Mouse (Mus musculus): ENCODE measurements at regions not wholly inside any gene's neighbourhood (a gene's known extent, or its start where the extent isn't known, plus 50 kb on each side); places are given as distances from the start of the nearest gene placed in this dataset.

DNA sequence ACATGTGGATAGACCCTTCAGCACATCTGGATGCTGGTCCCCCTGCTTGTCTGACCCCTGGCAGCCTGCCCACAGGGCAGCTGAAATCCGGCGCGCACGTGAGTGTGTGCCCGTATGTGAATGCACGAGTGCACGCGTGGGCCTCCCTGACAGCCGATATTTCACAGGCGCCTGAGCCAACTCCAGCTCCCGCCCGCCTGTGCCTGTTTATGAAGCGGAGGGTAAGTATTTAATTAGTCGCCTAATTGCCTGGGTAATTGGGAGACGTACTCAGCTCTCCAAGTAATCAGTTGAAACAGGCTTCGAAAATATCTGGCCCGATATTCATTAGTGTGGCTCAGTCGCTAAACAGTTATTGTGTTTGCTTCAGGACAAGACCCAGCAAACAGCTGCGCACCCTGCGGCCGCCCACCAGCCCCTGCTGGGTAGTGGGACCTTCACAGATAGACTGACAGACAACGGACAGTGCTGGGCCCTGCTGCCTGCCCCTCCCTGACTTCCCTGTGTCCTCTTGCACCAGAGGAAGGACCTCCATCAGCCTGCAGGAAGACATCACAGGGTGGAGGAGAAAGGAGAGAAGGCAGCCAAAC is 82.7 kb downstream of the Uncx start:
- Histone ChIP-seq H3ac (ENCODE audit: control insufficient read depth, insufficient read length, low read depth) (no peak overlapping the region), H3K4me3 (ENCODE audit: insufficient read depth, poor library complexity, severe bottlenecking) (no peak overlapping the region), H3K79me2 (ENCODE audit: control insufficient read depth, insufficient read depth) (no peaks in the 10 kb centered on the region), H3K27me3 (ENCODE audit: control insufficient read depth, insufficient read depth, insufficient read length) (peaks cover 24% of the 10 kb centered on the region), H3K79me3 (ENCODE audit: low read depth) (no peaks in the 10 kb centered on the region), H3K36me3 (ENCODE audit: control insufficient read depth, insufficient read depth) (no peaks in the 10 kb centered on the region)
- TF ChIP-seq MAX (IDR thresholded peaks at IDR 0.05) (no peak), USF1 (IDR thresholded peaks at IDR 0.05; ENCODE audit: low read depth) (no peak), MYOG (IDR thresholded peaks at IDR 0.05; ENCODE audit: control insufficient read depth, extremely low read depth, insufficient read length) (no peak), FOSL1 (IDR thresholded peaks at IDR 0.05; ENCODE audit: insufficient read depth, low read length, poor library complexity, severe bottlenecking) (no peak), CTCF (IDR thresholded peaks at IDR 0.05; ENCODE audit: control insufficient read depth, insufficient read depth, insufficient read length) (no peak), MYOD1 (IDR thresholded peaks at IDR 0.05; ENCODE audit: control insufficient read depth, insufficient read length, low read depth) (no peak), CEBPB (IDR thresholded peaks at IDR 0.05; ENCODE audit: low read depth) (no peak)

DNA sequence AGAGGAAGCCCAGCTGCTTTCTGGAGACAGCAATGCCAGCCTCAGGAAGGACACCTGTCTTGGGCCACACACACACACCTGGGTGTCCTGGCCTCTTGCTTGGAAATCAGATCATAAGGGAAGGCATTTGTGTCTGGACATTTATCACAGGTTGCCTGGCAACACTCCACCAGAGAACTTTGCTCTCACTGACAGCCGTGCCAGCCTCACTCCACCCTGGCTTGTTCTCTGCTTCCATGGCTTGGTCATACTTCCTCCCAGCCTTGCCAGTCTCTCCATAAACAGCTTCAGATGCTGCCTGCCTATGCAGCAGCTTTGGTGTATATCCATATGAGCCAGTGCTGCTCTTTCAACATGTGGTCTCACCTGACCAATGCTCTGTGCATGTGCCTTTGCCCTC is 84.3 kb downstream of the Uncx start:
- no peak for TF ChIP-seq MAX (IDR thresholded peaks at IDR 0.05)
- no peak for TF ChIP-seq FOSL1 (IDR thresholded peaks at IDR 0.05; ENCODE audit: insufficient read depth, low read length, poor library complexity, severe bottlenecking)
- TF ChIP-seq MYOD1 (IDR thresholded peaks at IDR 0.05; ENCODE audit: control insufficient read depth, insufficient read length, low read depth) = no peak
- no peak for TF ChIP-seq CTCF (IDR thresholded peaks at IDR 0.05; ENCODE audit: control insufficient read depth, insufficient read depth, insufficient read length)
- no peak for TF ChIP-seq CEBPB (IDR thresholded peaks at IDR 0.05; ENCODE audit: low read depth)
- no peak for TF ChIP-seq MYOG (IDR thresholded peaks at IDR 0.05; ENCODE audit: control insufficient read depth, extremely low read depth, insufficient read length)
- no peak for TF ChIP-seq USF1 (IDR thresholded peaks at IDR 0.05; ENCODE audit: low read depth)
- Histone ChIP-seq H3K79me2 (ENCODE audit: control insufficient read depth, insufficient read depth) (no peaks in the 10 kb centered on the region), H3ac (ENCODE audit: control insufficient read depth, insufficient read length, low read depth) (no peak overlapping the region), H3K27me3 (ENCODE audit: control insufficient read depth, insufficient read depth, insufficient read length) (peaks cover 24% of the 10 kb centered on the region), H3K4me3 (ENCODE audit: insufficient read depth, poor library complexity, severe bottlenecking) (no peak overlapping the region), H3K36me3 (ENCODE audit: control insufficient read depth, insufficient read depth) (no peaks in the 10 kb centered on the region), H3K79me3 (ENCODE audit: low read depth) (no peaks in the 10 kb centered on the region)

DNA sequence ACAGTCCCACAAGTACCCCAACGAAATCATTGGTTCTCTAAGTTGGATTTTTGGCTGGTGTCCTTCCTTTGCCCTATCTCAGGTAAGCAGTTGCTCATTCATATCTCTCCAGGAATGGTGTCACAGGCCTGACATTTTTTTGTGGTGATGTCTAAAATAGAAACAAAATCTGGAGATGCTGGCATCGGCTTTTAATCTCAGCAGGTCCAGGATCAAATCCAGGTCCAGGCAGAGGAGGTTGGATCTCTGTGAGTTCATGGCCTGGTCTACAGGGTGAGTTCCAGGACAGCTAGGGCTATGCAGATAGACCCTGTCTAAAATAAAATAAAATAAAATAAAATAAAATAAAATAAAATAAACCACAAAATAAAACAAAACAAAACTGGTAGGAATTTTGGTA is 93.7 kb downstream of the Uncx start:
- H3ac ChIP-seq (ENCODE audit: control insufficient read depth, insufficient read length, low read depth) = no peak overlapping the region
- H3K4me3 ChIP-seq (ENCODE audit: insufficient read depth, poor library complexity, severe bottlenecking) = no peak overlapping the region
- no peak for TF ChIP-seq FOSL1 (IDR thresholded peaks at IDR 0.05; ENCODE audit: insufficient read depth, low read length, poor library complexity, severe bottlenecking)
- no peak for TF ChIP-seq MAX (IDR thresholded peaks at IDR 0.05)
- TF ChIP-seq CTCF (IDR thresholded peaks at IDR 0.05; ENCODE audit: control insufficient read depth, insufficient read depth, insufficient read length) = no peak
- no peak for TF ChIP-seq CEBPB (IDR thresholded peaks at IDR 0.05; ENCODE audit: low read depth)
- TF ChIP-seq MYOG (IDR thresholded peaks at IDR 0.05; ENCODE audit: control insufficient read depth, extremely low read depth, insufficient read length) = no peak
- TF ChIP-seq MYOD1 (IDR thresholded peaks at IDR 0.05; ENCODE audit: control insufficient read depth, insufficient read length, low read depth) = no peak
- no peak for TF ChIP-seq USF1 (IDR thresholded peaks at IDR 0.05; ENCODE audit: low read depth)
- H3K79me3 ChIP-seq (ENCODE audit: low read depth) = no peaks in the 10 kb centered on the region
- peaks cover 17% of the 10 kb centered on the region for H3K27me3 ChIP-seq (ENCODE audit: control insufficient read depth, insufficient read depth, insufficient read length)
- no peaks in the 10 kb centered on the region for H3K36me3 ChIP-seq (ENCODE audit: control insufficient read depth, insufficient read depth)
- no peaks in the 10 kb centered on the region for H3K79me2 ChIP-seq (ENCODE audit: control insufficient read depth, insufficient read depth)

DNA sequence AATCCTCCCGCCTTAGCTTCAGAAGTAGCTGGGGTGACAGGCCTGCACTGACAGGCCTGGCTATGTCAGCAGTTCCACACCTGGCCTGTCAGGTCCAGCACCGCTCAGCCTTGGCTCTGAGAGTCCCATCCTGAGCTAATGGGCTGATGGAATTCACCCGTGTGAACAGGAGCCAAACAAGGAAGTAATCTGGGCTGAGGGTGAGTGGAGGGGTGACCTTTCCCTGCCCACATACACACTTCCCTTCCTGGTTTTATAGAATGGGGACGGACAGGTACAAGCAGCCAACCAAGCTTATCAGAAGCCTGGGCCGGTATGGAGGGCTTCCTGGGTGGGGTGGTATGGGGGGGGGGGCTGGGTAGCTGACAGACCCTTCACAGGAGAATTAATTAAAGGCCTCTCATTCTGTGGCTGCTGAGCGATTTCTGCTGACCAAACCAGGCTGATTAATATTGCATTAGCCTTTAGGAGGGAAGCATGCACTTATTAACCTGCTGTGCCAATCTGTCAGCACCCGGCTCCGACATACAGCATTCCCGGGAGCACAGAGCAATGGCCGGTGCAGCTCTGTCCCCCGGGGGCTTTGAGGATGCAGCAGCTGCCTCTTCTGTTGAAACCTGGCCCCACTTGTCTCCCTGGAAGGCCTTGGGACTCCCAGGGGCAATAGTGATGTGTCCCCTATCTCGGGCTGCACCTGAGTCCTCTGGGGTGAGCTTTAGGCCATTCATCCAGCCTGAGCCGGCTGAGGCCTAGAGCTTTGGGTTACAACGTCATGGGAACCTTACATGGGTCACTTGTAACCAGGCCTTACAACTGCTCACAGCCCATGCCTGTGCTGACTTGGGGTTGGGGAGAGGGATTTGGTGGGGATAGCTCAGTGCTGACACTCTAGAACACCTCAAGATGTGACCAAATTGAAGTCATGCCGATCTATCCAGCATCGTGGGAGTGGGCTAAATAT is 95.2 kb downstream of the Micall2 start:
- Histone ChIP-seq H3K79me3 (ENCODE audit: low read depth) (no peaks in the 10 kb centered on the region), H3K27me3 (ENCODE audit: control insufficient read depth, insufficient read depth, insufficient read length) (peaks cover 40% of the 10 kb centered on the region), H3K4me3 (ENCODE audit: insufficient read depth, poor library complexity, severe bottlenecking) (no peak overlapping the region), H3K36me3 (ENCODE audit: control insufficient read depth, insufficient read depth) (no peaks in the 10 kb centered on the region), H3ac (ENCODE audit: control insufficient read depth, insufficient read length, low read depth) (no peak overlapping the region), H3K79me2 (ENCODE audit: control insufficient read depth, insufficient read depth) (no peaks in the 10 kb centered on the region)
- TF ChIP-seq USF1 (IDR thresholded peaks at IDR 0.05; ENCODE audit: low read depth) (no peak), CEBPB (IDR thresholded peaks at IDR 0.05; ENCODE audit: low read depth) (no peak), FOSL1 (IDR thresholded peaks at IDR 0.05; ENCODE audit: insufficient read depth, low read length, poor library complexity, severe bottlenecking) (no peak), MYOG (IDR thresholded peaks at IDR 0.05; ENCODE audit: control insufficient read depth, extremely low read depth, insufficient read length) (no peak), MYOD1 (IDR thresholded peaks at IDR 0.05; ENCODE audit: control insufficient read depth, insufficient read length, low read depth) (no peak), MAX (IDR thresholded peaks at IDR 0.05) (no peak), CTCF (IDR thresholded peaks at IDR 0.05; ENCODE audit: control insufficient read depth, insufficient read depth, insufficient read length) (no peak)

DNA sequence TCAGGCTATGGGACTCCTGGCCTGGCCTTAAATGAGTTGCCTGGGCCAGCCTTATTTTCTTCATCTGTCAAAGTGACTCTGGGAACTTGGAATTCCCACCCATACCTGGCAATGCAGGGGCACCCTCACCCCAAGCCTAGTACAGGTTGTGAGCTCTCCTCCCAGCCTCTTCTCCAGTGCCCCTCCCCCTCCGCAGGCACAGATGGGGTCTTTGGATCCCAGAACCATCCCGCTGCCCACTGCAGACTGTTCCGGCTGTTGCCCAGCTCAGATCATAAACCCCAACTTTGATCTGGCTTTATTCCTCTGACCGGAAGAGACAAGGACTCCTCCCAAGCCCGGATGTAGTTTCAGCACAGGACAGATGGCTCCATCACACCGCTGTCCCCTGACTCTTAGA is 91.3 kb downstream of the Micall2 start:
- Histone ChIP-seq H3ac (ENCODE audit: control insufficient read depth, insufficient read length, low read depth) (no peak overlapping the region), H3K4me3 (ENCODE audit: insufficient read depth, poor library complexity, severe bottlenecking) (no peak overlapping the region), H3K36me3 (ENCODE audit: control insufficient read depth, insufficient read depth) (no peaks in the 10 kb centered on the region), H3K79me3 (ENCODE audit: low read depth) (no peaks in the 10 kb centered on the region), H3K27me3 (ENCODE audit: control insufficient read depth, insufficient read depth, insufficient read length) (peaks cover 71% of the 10 kb centered on the region), H3K79me2 (ENCODE audit: control insufficient read depth, insufficient read depth) (no peaks in the 10 kb centered on the region)
- TF ChIP-seq FOSL1 (IDR thresholded peaks at IDR 0.05; ENCODE audit: insufficient read depth, low read length, poor library complexity, severe bottlenecking) = no peak
- TF ChIP-seq MYOG (IDR thresholded peaks at IDR 0.05; ENCODE audit: control insufficient read depth, extremely low read depth, insufficient read length) = no peak
